Mouse (Mus musculus): ENCODE results near the gene Kif6. TPM values are rescaled to one million over a fixed set of nuclear protein-coding genes. Genes with fewer than 3 reads are reported as not detected.

The Kif6 gene
- polyA plus RNA-seq, 1 experiment from 2014 or later: 3.1 TPM

- Histone ChIP-seq H3K27me3 (ENCODE audit: control insufficient read depth, insufficient read depth, low read length) (no peaks in the 10 kb centered on the region), H3K4me1 (replicated peaks; ENCODE audit: control insufficient read depth, insufficient read depth, low read length) (no peaks in the 10 kb centered on the region; the same call in 1 of the 2 replicates), H3K4me3 (ENCODE audit: low read depth, low read length) (no peak overlapping the region), H3K4me2 (replicated peaks; ENCODE audit: low read depth, low read length) (no peak overlapping the region), H3K9ac (ENCODE audit: low read depth, low read length) (no peak overlapping the region), H3K27ac (ENCODE audit: low read depth, low read length) (no peak overlapping the region), H3K9me3 (ENCODE audit: control insufficient read depth, low read length) (no peaks in the 10 kb centered on the region), H3K36me3 (ENCODE audit: control insufficient read depth, insufficient read depth, low read length) (no peaks in the 10 kb centered on the region)
- 34% methylated on average over 13 of the region's 13 CpGs for WGBS
- ATAC-seq (ENCODE audit: low FRiP score): no peak
- DNase-seq (ENCODE audit: low spot score): no peak
These were observed 252.6 kb downstream of the Kif6 start for GRCm38 (mm10) chr17:49867321-49868137.

- no peaks in the 10 kb centered on the region for H3K36me3 ChIP-seq (ENCODE audit: control insufficient read depth, insufficient read depth, low read length)
- no peaks in the 10 kb centered on the region for H3K4me1 ChIP-seq (replicated peaks; ENCODE audit: control insufficient read depth, insufficient read depth, low read length)
- WGBS: 82% methylated on average over 9 of the region's 9 CpGs
- no peak overlapping the region for H3K27ac ChIP-seq (ENCODE audit: low read depth, low read length)
- H3K4me3 ChIP-seq (ENCODE audit: low read depth, low read length): no peak overlapping the region
- no peaks in the 10 kb centered on the region for H3K9me3 ChIP-seq (ENCODE audit: control insufficient read depth, low read length)
- no peak overlapping the region for H3K4me2 ChIP-seq (replicated peaks; ENCODE audit: low read depth, low read length)
- ATAC-seq (ENCODE audit: low FRiP score): no peak
- H3K9ac ChIP-seq (ENCODE audit: low read depth, low read length): no peak overlapping the region
- H3K27me3 ChIP-seq (ENCODE audit: control insufficient read depth, insufficient read depth, low read length): no peaks in the 10 kb centered on the region
- no peak for DNase-seq (ENCODE audit: low spot score)
These were observed 254.3 kb downstream of the Kif6 start for GRCm38 (mm10) chr17:49869246-49869645.

- Histone ChIP-seq H3K4me3 (ENCODE audit: low read depth, low read length) (no peak overlapping the region), H3K36me3 (ENCODE audit: control insufficient read depth, insufficient read depth, low read length) (no peaks in the 10 kb centered on the region), H3K9me3 (ENCODE audit: control insufficient read depth, low read length) (no peaks in the 10 kb centered on the region), H3K4me2 (replicated peaks; ENCODE audit: low read depth, low read length) (no peak overlapping the region), H3K27me3 (ENCODE audit: control insufficient read depth, insufficient read depth, low read length) (no peaks in the 10 kb centered on the region), H3K27ac (ENCODE audit: low read depth, low read length) (no peak overlapping the region), H3K4me1 (replicated peaks; ENCODE audit: control insufficient read depth, insufficient read depth, low read length) (0 out of 2 replicates have a peak, but pooled peaks cover 3% of the 10 kb centered on the region), H3K9ac (ENCODE audit: low read depth, low read length) (no peak overlapping the region)
- DNase-seq (ENCODE audit: low spot score) (no peak), ATAC-seq (ENCODE audit: low FRiP score) (no peak)
- WGBS: 51% methylated on average over 2 of the region's 2 CpGs
These were observed 257.4 kb downstream of the Kif6 start for GRCm38 (mm10) chr17:49872305-49872704.

GRCm38 (mm10) chr17:49874746-49875145, 259.8 kb downstream of the Kif6 start:
- Histone ChIP-seq H3K9ac (ENCODE audit: low read depth, low read length) (no peak overlapping the region), H3K4me3 (ENCODE audit: low read depth, low read length) (no peak overlapping the region), H3K9me3 (ENCODE audit: control insufficient read depth, low read length) (no peaks in the 10 kb centered on the region), H3K27me3 (ENCODE audit: control insufficient read depth, insufficient read depth, low read length) (no peaks in the 10 kb centered on the region), H3K4me2 (replicated peaks; ENCODE audit: low read depth, low read length) (no peak overlapping the region), H3K4me1 (replicated peaks; ENCODE audit: control insufficient read depth, insufficient read depth, low read length) (0 out of 2 replicates have a peak, but pooled peaks cover 3% of the 10 kb centered on the region), H3K27ac (ENCODE audit: low read depth, low read length) (no peak overlapping the region), H3K36me3 (ENCODE audit: control insufficient read depth, insufficient read depth, low read length) (no peaks in the 10 kb centered on the region)
- no peak for DNase-seq (ENCODE audit: low spot score)
- ATAC-seq (ENCODE audit: low FRiP score): no peak
- 77% methylated on average over 5 of the region's 5 CpGs for WGBS

- DNase-seq (ENCODE audit: low spot score) (no peak), ATAC-seq (ENCODE audit: low FRiP score) (no peak)
- Histone ChIP-seq H3K4me2 (replicated peaks; ENCODE audit: low read depth, low read length) (no peak overlapping the region), H3K27ac (ENCODE audit: low read depth, low read length) (no peak overlapping the region), H3K27me3 (ENCODE audit: control insufficient read depth, insufficient read depth, low read length) (no peaks in the 10 kb centered on the region), H3K9me3 (ENCODE audit: control insufficient read depth, low read length) (no peaks in the 10 kb centered on the region), H3K4me1 (replicated peaks; ENCODE audit: control insufficient read depth, insufficient read depth, low read length) (0 out of 2 replicates have a peak, but pooled peaks cover 3% of the 10 kb centered on the region), H3K4me3 (ENCODE audit: low read depth, low read length) (no peak overlapping the region), H3K36me3 (ENCODE audit: control insufficient read depth, insufficient read depth, low read length) (no peaks in the 10 kb centered on the region), H3K9ac (ENCODE audit: low read depth, low read length) (no peak overlapping the region)
- WGBS: 67% methylated on average over 6 of the region's 6 CpGs
These were observed 260.5 kb downstream of the Kif6 start for GRCm38 (mm10) chr17:49875401-49875800.

GRCm38 (mm10) chr17:49875939-49876651, 261.2 kb downstream of the Kif6 start:
- Histone ChIP-seq H3K4me2 (replicated peaks; ENCODE audit: low read depth, low read length) (no peak overlapping the region), H3K9ac (ENCODE audit: low read depth, low read length) (no peak overlapping the region), H3K9me3 (ENCODE audit: control insufficient read depth, low read length) (no peaks in the 10 kb centered on the region), H3K4me3 (ENCODE audit: low read depth, low read length) (no peak overlapping the region), H3K27ac (ENCODE audit: low read depth, low read length) (no peak overlapping the region), H3K27me3 (ENCODE audit: control insufficient read depth, insufficient read depth, low read length) (no peaks in the 10 kb centered on the region), H3K36me3 (ENCODE audit: control insufficient read depth, insufficient read depth, low read length) (no peaks in the 10 kb centered on the region), H3K4me1 (replicated peaks; ENCODE audit: control insufficient read depth, insufficient read depth, low read length) (0 out of 2 replicates have a peak, but pooled peaks cover 3% of the 10 kb centered on the region)
- DNase-seq (ENCODE audit: low spot score): peak; percentile 31
- ATAC-seq (ENCODE audit: low FRiP score): peak; percentile 58
- WGBS: 42% methylated on average over 15 of the region's 15 CpGs

- Histone ChIP-seq H3K27ac (ENCODE audit: low read depth, low read length) (no peak overlapping the region), H3K4me2 (replicated peaks; ENCODE audit: low read depth, low read length) (no peak overlapping the region), H3K36me3 (ENCODE audit: control insufficient read depth, insufficient read depth, low read length) (no peaks in the 10 kb centered on the region), H3K4me3 (ENCODE audit: low read depth, low read length) (no peak overlapping the region), H3K9me3 (ENCODE audit: control insufficient read depth, low read length) (no peaks in the 10 kb centered on the region), H3K9ac (ENCODE audit: low read depth, low read length) (no peak overlapping the region), H3K27me3 (ENCODE audit: control insufficient read depth, insufficient read depth, low read length) (no peaks in the 10 kb centered on the region), H3K4me1 (replicated peaks; ENCODE audit: control insufficient read depth, insufficient read depth, low read length) (no peaks in the 10 kb centered on the region)
- ATAC-seq (ENCODE audit: low FRiP score): no peak
- DNase-seq (ENCODE audit: low spot score): no peak
- WGBS: 92% methylated on average over 5 of the region's 5 CpGs
These were observed 266.2 kb downstream of the Kif6 start for GRCm38 (mm10) chr17:49880919-49881744.

GRCm38 (mm10) chr17:49881796-49882195, 266.9 kb downstream of the Kif6 start:
- Histone ChIP-seq H3K9ac (ENCODE audit: low read depth, low read length) (no peak overlapping the region), H3K4me1 (replicated peaks; ENCODE audit: control insufficient read depth, insufficient read depth, low read length) (no peaks in the 10 kb centered on the region), H3K9me3 (ENCODE audit: control insufficient read depth, low read length) (no peaks in the 10 kb centered on the region), H3K4me3 (ENCODE audit: low read depth, low read length) (no peak overlapping the region), H3K27me3 (ENCODE audit: control insufficient read depth, insufficient read depth, low read length) (no peaks in the 10 kb centered on the region), H3K27ac (ENCODE audit: low read depth, low read length) (no peak overlapping the region), H3K36me3 (ENCODE audit: control insufficient read depth, insufficient read depth, low read length) (no peaks in the 10 kb centered on the region), H3K4me2 (replicated peaks; ENCODE audit: low read depth, low read length) (no peak overlapping the region)
- DNase-seq (ENCODE audit: low spot score): no peak
- ATAC-seq (ENCODE audit: low FRiP score): no peak
- 86% methylated on average over 7 of the region's 7 CpGs for WGBS
